Mouse (Mus musculus): Measurements from ENCODE around the gene Slc25a21. TPM values are rescaled to one million over a fixed set of nuclear protein-coding genes. Genes with fewer than 3 reads are reported as not detected.

Slc25a21 gene
- total RNA-seq, 4 experiments from 2014 or later, result 0.68 to 1.7 (median 1.1) TPM

DNA sequence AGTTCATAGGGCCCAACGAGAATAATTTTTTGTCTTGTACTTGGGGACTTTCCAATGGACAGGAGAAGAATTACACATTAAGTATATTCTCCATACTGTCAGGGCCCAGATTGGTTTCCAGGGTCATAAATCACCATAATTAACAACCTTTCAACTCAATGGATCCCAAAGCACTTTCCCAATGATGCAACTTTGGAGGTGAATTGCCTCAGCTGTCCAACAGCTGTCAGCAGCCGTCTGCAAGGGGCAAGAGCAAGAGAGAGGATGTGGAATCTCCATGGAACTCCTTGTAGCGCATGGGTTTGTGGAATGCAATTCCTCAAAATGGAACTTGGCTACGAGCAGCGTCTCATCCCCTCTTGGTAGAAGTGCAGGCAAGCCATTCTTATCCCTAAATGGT is 302.3 kb downstream of the Slc25a21 start:
- DNase-seq (ENCODE audit: low spot score in 2 of 2), result no peak

DNA sequence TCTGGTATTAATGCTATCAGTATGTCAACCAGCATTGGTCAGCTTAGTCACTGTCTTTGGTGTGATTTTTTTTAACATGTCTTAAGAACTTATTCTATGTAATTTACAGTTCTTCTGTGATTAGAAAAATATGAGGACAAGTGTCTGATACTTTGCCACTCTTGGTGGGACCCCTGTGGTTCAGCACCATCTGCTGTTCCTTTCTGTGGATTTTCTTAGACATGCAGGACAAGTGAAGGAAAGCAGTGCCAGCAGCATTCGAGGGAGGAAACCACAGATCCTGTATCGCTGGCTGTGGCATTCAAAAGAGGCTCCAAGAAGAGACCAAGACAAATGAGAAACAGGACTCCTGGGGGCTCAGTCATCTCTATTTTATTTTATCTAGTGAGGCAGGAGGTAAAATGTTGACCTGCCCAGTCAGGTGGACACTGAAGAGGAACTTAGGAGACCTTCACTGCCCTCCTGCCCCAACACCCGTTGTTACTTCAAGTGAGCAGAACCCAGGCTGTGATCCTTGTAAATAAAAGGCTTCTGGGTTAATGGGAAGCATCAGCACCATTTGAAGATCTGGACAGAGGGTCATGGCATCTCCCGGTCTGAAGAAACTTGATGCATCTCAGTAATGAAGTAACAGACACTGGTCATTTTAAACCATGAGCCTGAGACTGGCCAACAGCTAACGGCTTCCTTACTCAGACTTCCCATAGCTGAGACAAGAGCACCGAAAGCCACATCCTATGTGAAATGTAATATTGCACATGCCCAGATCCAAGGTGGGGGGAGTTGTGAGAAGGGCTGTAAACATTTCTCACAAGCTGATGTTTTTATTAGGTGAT is 306.2 kb downstream of the Slc25a21 start:
- no peak for DNase-seq (ENCODE audit: low spot score in 2 of 2)

DNA sequence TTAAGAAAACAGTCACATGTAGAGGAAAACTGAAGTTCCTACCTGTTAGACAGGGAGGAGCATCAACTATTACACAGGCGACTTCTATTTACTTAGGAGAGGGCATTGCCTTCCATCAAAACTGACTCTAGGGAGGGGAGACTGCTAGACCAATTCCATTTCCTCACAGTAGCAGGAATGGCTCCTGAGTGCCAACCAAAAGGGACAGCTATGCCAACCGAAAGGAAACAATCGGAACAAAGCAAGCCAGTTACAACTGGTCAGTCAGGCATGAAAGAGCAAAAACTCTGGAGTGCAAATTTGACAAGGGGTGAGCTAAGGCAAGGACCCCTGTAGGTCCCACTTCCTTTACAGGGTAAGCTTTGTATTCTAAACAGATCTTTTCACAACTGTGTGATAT is 319.5 kb downstream of the Slc25a21 start:
- no peak for DNase-seq (ENCODE audit: low spot score in 2 of 2)

DNA sequence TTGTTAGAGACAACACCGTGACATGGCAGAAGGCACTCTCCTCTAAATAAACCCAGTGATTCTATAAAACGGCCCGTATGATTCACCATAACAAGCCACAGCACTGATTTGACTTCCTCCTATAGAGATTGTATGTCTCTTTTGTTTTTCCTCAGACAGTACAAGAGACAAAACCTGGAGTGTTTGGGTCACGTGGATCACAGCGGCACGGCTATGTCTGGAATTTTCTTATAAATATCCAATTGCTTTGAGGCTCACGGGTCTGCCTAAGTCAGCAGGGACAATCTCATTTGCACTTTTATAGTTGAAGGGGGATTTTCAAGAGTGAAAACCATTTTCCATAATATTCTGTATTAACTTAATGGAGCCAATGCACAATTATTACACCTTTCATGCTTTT is 320.7 kb downstream of the Slc25a21 start:
- no peak for DNase-seq (ENCODE audit: low spot score in 2 of 2)

DNA sequence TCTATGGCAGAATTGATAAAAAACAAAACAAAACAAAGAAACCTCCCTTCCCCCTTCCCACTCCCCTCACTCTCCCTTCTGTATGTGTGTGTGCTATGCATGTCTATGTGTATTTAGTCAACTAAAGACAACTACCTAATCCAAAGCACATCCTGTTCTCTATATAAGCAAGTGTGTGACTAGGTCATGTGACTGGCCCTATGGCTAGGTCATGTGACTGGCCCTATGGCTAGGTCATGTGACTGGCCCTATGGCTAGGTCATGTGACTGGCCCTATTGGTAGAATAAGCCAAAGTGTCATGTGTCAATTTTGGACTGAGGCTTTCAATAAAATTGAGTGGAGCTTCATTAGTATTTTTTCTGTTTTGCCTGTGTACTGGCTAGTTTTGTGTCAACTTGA is 324.1 kb downstream of the Slc25a21 start:
- no peak for DNase-seq (ENCODE audit: low spot score in 2 of 2)

DNA sequence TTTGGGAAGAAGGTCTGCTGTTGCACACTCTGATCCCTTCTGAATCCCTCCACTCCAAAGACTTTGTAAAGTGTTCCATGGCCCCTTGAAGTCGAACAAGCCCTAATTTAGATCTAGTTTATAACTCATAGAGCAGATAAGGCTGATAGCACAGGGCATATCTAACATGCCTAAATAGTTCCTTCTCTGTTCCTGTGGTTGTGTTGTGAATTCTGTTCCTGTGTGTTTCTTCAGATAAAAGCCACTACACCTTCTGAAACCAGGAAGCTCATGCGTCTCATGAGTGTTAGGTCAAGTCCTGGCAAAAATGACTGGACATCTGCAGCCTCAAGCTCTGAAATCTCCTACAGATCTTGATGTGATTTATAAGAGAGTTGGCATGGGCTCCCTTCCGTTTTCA is 326.7 kb downstream of the Slc25a21 start:
- no peak for DNase-seq (ENCODE audit: low spot score in 2 of 2)

DNA sequence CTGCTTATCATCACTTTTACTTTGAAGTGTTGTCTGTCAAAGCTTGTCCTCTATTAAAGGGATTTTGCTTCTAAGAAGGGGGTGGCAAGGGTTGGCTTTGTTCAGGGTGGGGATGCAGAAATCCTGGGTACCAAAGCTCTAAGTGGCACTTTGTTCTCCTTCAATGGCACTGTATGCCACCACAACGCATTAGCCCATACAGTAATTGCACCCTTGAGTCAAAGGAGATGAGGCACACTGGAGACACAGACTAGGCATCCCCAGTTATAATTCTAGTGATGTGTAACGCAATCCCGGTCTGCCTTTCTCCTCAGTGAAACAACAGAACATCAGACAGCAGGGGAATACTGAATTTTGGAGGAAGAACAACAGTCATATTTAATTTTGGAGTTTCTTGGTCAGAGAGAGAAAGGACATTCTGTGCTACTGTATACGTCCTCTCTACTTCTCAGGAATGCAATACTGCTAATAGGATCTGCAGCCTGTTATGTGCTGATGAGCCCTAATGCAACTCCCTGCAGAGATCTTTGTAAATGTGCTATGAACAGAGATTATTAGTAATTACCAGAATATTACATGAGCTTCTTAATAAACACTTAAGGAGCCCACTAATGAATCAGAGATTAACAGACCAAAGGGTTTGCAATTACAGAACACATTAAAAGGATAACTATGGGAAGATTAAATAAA is 333.3 kb downstream of the Slc25a21 start:
- DNase-seq (ENCODE audit: low spot score in 2 of 2), result no peak

DNA sequence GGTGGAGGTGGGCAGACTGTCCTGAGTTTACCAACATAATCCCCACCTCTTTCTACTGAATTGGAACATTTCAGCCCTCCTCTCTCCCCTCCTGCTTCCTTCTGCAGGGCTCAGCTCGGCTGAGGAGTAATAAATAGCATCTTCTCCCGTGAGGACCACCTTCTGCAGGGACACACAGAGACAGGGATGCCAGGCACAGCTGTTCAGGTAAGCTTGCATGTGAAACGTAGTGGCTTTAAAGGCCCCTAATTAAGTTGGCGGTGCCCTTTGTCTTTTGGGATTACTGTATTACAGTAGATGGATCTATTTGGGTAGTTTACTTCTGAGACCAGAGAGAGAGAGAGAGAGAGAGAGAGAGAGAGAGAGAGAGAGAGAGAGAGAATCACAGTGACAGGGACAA is 344.6 kb downstream of the Slc25a21 start:
- DNase-seq (ENCODE audit: low spot score in 2 of 2), result no peak

DNA sequence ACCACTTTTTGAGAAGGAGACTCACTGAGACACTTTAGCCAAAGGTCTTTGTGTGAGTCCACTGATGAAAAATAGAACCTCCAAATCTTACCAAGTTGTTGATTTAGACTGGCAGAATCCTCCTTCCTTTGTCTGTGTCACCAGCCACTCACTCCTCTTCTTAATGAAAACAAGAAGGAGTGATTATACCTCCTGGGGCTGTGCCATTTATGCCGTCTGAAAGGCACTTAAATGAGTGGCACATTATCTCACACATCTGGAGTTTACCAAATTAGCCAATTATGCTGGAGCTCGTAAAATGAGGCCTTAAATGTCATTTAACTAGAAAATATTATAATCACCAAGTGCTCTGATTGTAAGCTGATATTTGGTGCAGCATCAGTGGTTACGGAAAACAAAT is 345.8 kb downstream of the Slc25a21 start:
- DNase-seq (ENCODE audit: low spot score in 2 of 2), result no peak

DNA sequence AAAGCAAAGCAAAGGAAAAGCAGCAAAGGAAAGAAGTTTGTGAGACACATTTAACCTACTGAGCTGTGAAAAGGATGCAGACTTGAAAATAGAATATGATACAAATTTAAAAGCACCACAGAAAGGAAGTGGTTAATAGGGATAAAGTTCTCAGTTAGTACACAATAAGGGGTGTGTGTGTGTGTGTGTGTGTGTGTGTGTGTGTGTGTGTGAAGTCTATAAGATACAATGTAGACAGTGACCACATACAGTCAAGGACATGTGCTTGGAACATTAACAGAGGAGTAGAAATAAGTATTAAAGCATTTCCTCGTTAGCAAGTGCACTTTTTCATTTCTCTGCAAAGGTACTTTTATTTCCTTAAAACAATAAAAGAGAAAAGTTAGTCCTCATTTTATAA is 367.3 kb downstream of the Slc25a21 start:
- DNase-seq (ENCODE audit: low spot score in 2 of 2), result no peak

DNA sequence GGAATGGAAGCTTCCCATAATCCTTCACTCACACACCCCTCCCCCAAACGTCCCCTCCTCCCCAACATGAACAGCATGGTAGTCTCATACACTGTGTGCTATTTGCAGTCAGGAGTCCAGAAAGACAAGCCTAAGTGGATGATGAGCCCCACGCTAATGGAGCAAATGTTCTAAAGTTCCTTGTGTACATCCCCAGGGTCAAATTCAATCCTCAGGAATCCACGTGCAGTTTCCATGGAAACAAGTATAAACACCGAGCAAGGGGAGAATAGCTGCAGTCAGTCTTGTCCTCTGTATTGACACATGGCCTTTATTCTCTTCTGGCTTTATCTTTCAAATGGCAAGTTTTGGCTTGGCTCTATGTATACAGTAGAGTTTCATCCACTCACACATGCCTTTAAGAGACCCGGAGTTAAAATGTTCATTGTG is 367.8 kb downstream of the Slc25a21 start:
- no peak for DNase-seq (ENCODE audit: low spot score in 2 of 2)

DNA sequence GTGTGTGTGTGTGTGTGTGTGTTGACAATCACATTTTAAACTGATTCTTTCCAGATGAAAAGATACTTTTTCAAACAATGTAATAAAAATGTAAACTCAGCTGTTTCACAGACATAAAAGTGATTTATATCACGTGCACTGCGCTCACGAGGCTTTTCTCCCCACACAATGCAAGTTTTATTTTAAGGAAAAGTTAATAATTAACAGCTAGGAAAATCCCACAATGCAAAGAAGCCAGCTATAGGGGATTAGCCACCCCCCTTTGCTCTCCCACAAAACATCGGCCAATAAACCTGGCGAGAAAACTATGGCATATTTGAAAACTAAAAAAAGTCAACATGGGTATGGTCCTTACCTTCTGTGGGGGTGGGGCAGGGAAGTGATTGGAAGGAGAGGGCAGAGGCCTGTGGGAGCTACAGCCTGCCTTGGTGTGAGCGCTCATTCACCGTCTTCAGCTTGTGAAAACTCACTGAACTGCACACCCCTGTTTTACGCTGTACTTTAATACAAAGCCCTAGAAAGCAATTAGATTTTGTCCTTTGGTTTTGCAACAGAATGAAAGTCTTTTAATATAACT is 369.4 kb downstream of the Slc25a21 start:
- no peak for DNase-seq (ENCODE audit: low spot score in 2 of 2)

DNA sequence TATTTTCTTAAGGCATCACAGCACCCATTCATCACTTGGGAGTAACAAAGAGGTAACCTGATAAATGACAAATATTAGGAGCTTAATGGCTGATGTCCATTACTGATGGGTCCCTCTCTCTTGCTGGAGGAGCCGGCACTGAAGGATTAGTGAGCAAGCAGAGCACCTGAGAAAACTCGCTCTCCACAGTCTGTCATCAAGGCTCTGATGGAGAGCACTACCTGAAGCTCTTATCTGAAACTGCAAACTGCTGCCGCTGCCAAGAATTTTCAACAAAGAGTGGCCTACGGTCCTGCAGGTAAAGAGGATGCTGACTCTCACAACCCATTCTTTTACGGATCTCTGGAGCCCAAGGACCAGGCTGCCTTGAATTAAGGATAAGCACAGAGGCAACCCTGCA is 372.6 kb downstream of the Slc25a21 start:
- DNase-seq (ENCODE audit: low spot score in 2 of 2), result no peak

DNA sequence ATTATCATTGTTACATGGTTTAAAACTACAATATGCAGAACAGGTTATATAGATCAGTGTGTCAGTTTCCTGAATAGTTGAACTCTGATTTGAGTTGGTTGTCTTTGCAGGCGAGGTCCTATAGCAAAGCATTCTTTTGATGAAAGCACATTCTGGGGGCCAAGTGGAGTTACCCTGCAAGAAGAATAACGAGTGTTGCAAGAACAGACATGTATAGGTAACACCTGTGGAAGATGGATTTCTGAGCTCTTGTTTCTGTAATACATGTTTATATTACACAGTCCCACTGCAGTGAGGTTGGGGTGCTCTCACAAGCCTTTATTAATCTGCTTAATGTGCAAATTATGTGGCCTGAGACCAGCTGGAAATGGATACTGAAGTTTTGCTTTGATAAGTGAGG is 375.1 kb downstream of the Slc25a21 start:
- DNase-seq (ENCODE audit: low spot score in 2 of 2), result no peak

DNA sequence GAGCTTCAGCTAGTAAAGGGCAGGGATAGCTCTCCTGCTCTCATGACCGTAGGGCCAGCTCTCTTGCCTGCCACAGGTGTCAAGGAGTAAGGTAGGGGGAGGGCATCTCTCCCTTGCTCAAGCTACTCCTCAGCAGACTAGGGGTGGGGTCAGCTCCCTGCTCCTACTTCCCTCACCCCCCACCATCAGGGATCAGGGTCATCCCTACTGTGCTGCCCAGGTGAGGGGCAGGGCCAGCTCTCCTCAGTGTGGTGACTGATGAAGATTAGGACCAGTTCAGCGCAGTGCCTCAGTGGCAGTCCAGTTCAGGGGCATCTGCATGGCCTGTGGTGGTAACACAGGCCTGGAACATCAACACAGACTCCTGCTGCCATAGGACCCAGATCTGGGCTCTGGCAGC is 376.7 kb downstream of the Slc25a21 start:
- DNase-seq (ENCODE audit: low spot score in 2 of 2), result no peak

DNA sequence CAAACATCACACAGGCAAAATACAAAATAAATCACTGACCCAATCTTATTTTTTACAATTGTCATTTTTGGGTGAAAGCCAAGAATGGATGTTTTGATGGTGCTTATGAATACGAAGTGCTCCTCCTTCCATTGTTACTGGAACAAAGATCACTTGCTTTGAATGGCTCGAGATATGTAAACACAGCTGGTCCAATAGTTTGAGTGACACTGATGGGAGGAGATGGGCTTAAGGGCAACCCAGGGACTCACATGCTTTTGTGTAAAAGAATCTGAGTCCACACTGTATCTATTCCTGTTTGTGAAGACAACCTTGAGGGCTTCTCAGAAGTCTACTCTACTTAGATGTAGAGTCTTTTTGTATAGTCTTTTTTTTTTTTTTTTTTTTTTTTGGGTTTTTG is 389.8 kb downstream of the Slc25a21 start:
- no peak for DNase-seq (ENCODE audit: low spot score in 2 of 2)

DNA sequence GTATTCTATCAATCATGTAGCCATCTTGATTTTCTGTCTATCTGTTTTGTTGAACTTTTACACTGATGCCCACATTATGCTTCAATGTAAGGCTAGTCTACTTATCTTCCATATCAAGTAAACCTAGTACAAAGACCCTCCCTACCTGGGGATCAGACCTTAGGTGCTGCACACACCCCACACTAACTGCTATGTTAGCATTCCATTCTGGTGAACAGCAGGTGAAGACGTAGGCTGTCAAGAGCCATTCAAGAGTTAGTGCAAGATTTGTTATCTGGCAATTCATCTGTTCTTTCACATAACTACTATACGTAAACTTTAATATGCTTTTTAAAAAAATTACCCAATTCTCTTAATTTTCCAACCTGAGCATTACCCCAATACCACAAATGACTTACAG is 390.2 kb downstream of the Slc25a21 start:
- DNase-seq (ENCODE audit: low spot score in 2 of 2), result no peak

DNA sequence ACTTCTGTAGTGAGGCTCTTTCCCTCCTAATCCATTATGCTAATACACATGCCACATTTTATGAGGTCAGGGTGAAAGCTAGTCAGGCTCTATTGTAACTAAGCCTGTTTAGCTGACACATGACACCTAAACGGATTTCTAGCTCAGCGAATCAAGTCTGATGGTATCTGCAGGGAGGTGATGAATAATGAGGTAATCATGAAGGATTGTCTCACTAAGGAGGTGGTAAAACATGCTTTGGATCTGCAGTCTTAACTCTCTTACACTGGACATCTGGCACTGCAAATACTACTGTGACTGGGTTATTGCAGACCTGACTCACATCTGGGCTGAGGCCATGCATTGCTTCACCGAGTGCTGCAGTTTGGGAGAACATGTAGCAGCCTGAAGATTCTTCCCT is 392.8 kb downstream of the Slc25a21 start:
- no peak for DNase-seq (ENCODE audit: low spot score in 2 of 2)

DNA sequence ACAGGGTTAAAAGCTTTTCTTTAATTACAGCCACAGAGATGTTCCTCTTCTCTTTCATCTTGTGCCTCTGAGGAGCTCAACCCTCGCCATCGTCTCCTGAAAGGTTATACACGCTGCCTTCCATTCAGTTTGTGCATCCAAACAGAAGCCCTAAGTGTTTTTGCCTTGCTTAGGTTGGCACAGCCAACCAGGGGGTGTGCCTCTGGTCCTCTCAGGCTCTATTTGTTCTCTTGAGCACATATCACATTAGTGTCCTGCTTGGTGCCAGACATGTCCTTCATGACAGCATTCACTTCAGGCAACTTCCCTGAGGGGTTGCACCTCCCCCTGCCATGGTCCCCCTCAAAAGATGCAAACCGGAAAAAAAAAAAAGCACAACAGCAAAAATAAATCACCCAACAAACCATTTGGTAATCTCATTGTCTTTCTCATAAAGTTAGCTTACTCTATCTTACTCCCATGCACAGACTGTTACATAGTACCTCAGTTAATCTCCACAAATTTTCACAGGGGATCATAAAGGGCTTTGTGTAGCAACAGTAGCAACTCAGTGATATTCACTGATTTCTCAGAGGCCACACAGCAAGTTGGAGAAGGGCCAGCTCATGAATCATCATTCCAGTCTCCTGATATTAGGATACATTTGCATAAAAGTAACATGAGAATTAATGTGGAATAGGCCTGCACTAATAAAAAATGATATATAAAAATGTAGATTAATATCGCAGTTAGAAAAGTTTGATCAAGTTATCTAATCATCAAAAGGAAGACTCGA is 398.4 kb downstream of the Slc25a21 start:
- DNase-seq (ENCODE audit: low spot score in 2 of 2), result no peak

DNA sequence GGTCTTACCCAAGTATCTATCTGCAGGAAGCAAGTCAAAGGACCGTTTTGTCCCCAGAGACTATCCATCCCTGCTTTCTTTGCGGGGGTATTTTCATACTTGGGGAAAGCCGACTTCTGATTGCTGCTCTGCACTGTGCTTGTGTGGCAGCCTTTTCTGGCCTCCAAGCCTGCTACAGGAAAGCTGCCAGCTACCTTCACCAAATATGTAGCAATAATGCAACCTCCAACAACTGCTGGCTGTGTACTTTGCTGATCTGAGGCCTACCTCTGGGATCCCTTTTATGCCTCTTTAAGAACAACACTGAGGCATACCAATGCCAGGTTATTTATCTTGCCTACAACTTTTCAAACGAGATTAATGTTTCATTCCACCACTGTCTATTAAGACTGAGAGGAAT is 408.0 kb downstream of the Slc25a21 start:
- no peak for DNase-seq (ENCODE audit: low spot score in 2 of 2)

DNA sequence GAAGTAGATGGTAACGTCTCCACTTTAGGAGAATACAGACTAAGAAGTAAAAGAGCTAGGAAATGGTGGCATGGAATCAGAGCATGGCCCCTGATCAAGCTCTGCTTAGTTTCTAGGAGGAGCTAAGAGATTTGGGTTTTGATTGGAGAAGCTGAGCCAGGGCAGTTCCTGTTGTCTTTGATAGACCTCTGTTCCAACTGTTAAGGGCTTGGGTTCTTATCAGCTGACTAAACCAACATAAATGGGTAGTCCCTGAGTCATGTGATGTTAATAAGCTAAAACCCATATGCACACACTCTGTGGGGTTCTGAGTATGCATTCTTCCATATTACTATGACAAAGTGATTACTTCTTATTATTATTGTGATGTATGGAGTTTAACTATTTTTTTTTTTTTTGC is 412.0 kb downstream of the Slc25a21 start:
- DNase-seq (ENCODE audit: low spot score in 2 of 2), result no peak

DNA sequence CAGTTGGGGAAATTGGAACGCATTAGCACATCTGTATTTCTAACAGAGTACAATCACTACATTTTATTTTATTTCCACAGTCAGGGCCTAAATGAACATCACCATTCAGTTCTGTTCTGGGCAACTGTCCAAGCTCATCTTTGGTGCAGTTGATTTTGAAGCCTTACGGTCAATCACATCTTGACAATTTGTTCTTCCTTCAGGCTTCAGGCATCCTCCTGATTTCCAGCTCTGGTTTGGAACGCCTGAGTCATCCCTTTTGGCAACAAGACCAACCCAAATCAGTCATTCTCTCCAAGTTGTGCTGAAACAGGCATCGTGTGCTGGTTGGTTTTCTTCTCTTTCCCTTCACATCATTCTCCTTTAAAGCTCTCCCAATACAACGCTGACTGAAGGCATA is 416.1 kb downstream of the Slc25a21 start:
- no peak for DNase-seq (ENCODE audit: low spot score in 2 of 2)

Measured in left cerebral cortex, adult 8-10 months (tissue).